In the genomic region with DNA sequence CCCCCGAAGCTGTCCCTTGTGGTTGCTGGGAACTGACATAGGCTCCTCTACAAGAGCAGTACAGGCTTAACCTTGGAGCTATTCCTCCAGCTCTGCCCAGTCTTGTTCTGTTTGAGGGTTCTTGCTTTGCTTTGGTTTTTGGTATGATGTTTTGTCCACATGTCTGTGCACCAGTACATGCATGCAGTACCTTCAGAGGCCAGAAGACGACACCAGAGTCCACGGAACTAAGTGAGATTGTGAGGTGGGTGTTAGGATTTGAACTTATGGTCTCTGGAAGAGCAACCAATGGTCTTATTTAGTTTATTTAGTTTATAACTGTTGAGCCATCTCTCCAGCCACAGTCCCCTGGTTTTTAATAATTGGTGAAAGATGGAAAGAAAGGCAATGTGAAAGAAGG, we compare ENCODE assay signal across 28 mouse cellular contexts. TPM values are rescaled to one million over a fixed set of nuclear protein-coding genes. Genes with fewer than 3 reads are reported as not detected.
DNase-seq lines count a peak whose midpoint lies in the region; ATAC-seq and TF ChIP-seq lines count a peak whose summit lies in the region.
"Had no signal": no experiment of that assay in that cellular context is flagged by ENCODE, and none has a peak within 500 bp of the region (broad histone marks: within the 10 kb centered on the region; RNA-seq: fewer than 3 reads in every experiment).

No protein-coding gene starts in this region.

- no peaks in the 10 kb centered on the region for H3K4me1 ChIP-seq in kidney, adult 2 months (ENCODE audit: control insufficient read depth, insufficient read depth, low read length)
- H3K4me1 ChIP-seq in lung, adult 2 months (ENCODE audit: control insufficient read depth, insufficient read depth, low read length): no peaks in the 10 kb centered on the region
- H3K4me1 ChIP-seq in E14TG2a.4 (replicated peaks; ENCODE audit: low read depth, low read length): no peaks in the 10 kb centered on the region
- H3K4me1 ChIP-seq: embryonic facial prominence, embryonic 12.5 days; limb, embryonic 13.5 days; lung, embryonic 15.5 days; neural tube, embryonic 15.5 days; stomach, embryonic 15.5 days had no signal

- no peaks in the 10 kb centered on the region for H3K27me3 ChIP-seq in kidney, adult 2 months (replicated peaks; ENCODE audit: control insufficient read depth, insufficient read depth, low read length)
- H3K27me3 ChIP-seq in E14TG2a.4 (ENCODE audit: insufficient read depth, low read length): peaks cover 20% of the 10 kb centered on the region
- H3K27me3 ChIP-seq: embryonic facial prominence, embryonic 12.5 days; limb, embryonic 13.5 days; lung, embryonic 15.5 days; neural tube, embryonic 15.5 days; stomach, embryonic 15.5 days had no signal

- TF ChIP-seq POLR2A in kidney, adult 2 months (IDR thresholded peaks at IDR 0.05; ENCODE audit: low read depth, low read length): no peak
- TF ChIP-seq POLR2A in lung, adult 2 months (IDR thresholded peaks at IDR 0.05; ENCODE audit: borderline replicate concordance, extremely low read depth, low read depth, low read length): no peak

- DNase-seq in kidney, adult 2 months: no peak
- no peak for DNase-seq in kidney, postnatal 10 days
- no peak for DNase-seq in lung, adult 2 months
- DNase-seq in lung, postnatal 10 days: no peak
- peak; percentile 29 for DNase-seq in R1 (ENCODE audit: low read depth, low spot score)
- DNase-seq in cerebellum, postnatal 10 days: no peak
- DNase-seq: adrenal gland, adult 2 months; cerebellum, adult 9-10 months; heart, postnatal 4 days; kidney, adult 8-10 months; kidney, postnatal 4 days; midbrain, embryonic 14.5 days; thymus, adult 2 months had no signal

- 0 out of 2 replicates have a peak, but pooled peaks cover under 1% of the 10 kb centered on the region for H3K9me3 ChIP-seq in E14TG2a.4 (ENCODE audit: low read length)
- H3K9me3 ChIP-seq: embryonic facial prominence, embryonic 12.5 days; limb, embryonic 13.5 days; lung, embryonic 15.5 days; neural tube, embryonic 15.5 days; stomach, embryonic 15.5 days had no signal

- no peaks in the 10 kb centered on the region for H3K36me3 ChIP-seq in kidney, adult 2 months (ENCODE audit: control insufficient read depth, insufficient read depth, low read length)
- H3K36me3 ChIP-seq in E14TG2a.4 (ENCODE audit: insufficient read depth, low read length): no peaks in the 10 kb centered on the region
- H3K36me3 ChIP-seq: embryonic facial prominence, embryonic 12.5 days; limb, embryonic 13.5 days; lung, embryonic 15.5 days; neural tube, embryonic 15.5 days; stomach, embryonic 15.5 days had no signal

- WGBS in kidney, adult 2 months: 84% methylated on average over 3 of the region's 3 CpGs
- 86% methylated on average over 3 of the region's 3 CpGs for WGBS in lung, adult 2 months

- TF ChIP-seq CTCF in kidney, adult 2 months (conservative IDR thresholded peaks at IDR 0.05; ENCODE audit: insufficient read depth, insufficient read length, low read depth, low read length): peak; percentile 52
- TF ChIP-seq CTCF in lung, adult 2 months (IDR thresholded peaks at IDR 0.05; ENCODE audit: insufficient read depth, low read length): 0 out of 2 replicates have a peak, but pooled peaks have one; percentile 11
- peak; percentile 13; the same call in 1 of the 2 replicates for TF ChIP-seq CTCF in E14TG2a.4 (conservative IDR thresholded peaks at IDR 0.05; ENCODE audit: low read length)

- no peak overlapping the region for H3K4me3 ChIP-seq in kidney, adult 2 months (ENCODE audit: insufficient read depth, low read depth, low read length)
- no peak overlapping the region for H3K4me3 ChIP-seq in lung, adult 2 months (replicated peaks; ENCODE audit: extremely low read depth, low read depth, low read length)
- no peak overlapping the region for H3K4me3 ChIP-seq in E14TG2a.4 (replicated peaks; ENCODE audit: low read length)
- H3K4me3 ChIP-seq: embryonic facial prominence, embryonic 12.5 days; erythroblast, embryonic 14.5 days; limb, embryonic 13.5 days; lung, embryonic 15.5 days; megakaryocyte, embryonic 14.5 days; neural tube, embryonic 15.5 days; stomach, embryonic 15.5 days had no signal

- no peak for ATAC-seq in megakaryocyte progenitor cell, adult 5-6 weeks (replicated peaks; ENCODE audit: poor library complexity)
- ATAC-seq: CD4-positive, CD25-positive, alpha-beta regulatory T cell, adult 4 months; forebrain, embryonic 16.5 days had no signal

- H3K27ac ChIP-seq in kidney, adult 2 months (ENCODE audit: insufficient read depth, low read depth, low read length): no peak overlapping the region
- H3K27ac ChIP-seq: embryonic facial prominence, embryonic 12.5 days; limb, embryonic 13.5 days; lung, embryonic 15.5 days; neural tube, embryonic 15.5 days; stomach, embryonic 15.5 days had no signal

RNA-seq across cellular contexts. Expression of a gene that starts 23.0 kb away (rescaled TPM):
- 71.7 and 91.3 TPM in 2 replicates for polyA plus RNA-seq in kidney, adult 2 months (2012; rRNA removed)
- polyA plus RNA-seq in lung, adult 2 months (2012; rRNA removed): 32.1 and 33.3 TPM in 2 replicates
- 0.37 TPM in 1 of 2 replicates, not detected in the other for total RNA-seq in megakaryocyte progenitor cell, adult 5-6 weeks (2015)
- total RNA-seq in megakaryocyte progenitor cell, adult 5-6 weeks (2017): 0.30 and 0.75 TPM in 2 replicates
- polyA plus RNA-seq: CD4-positive, CD25-positive, alpha-beta regulatory T cell, adult 4 months; erythroblast, embryonic 14.5 days; heart, embryonic 14.5 days had no signal

RNA-seq across cellular contexts. Expression of a gene that starts 24.8 kb away (rescaled TPM):
- 0.36 and 0.39 TPM in 2 replicates for polyA plus RNA-seq in kidney, adult 2 months (2012; rRNA removed)
- 41.0 and 56.3 TPM in 2 replicates for polyA plus RNA-seq in lung, adult 2 months (2012; rRNA removed)
- total RNA-seq in megakaryocyte progenitor cell, adult 5-6 weeks (2015): not detected in 2 replicates
- not detected in 2 replicates for total RNA-seq in megakaryocyte progenitor cell, adult 5-6 weeks (2017)
- total RNA-seq: heart, postnatal 4 days had no signal
- polyA plus RNA-seq: CD4-positive, CD25-positive, alpha-beta regulatory T cell, adult 4 months; embryonic facial prominence, embryonic 12.5 days; erythroblast, embryonic 14.5 days; forebrain, embryonic 16.5 days; heart, embryonic 14.5 days; midbrain, embryonic 14.5 days; neural tube, embryonic 15.5 days had no signal

RNA-seq across cellular contexts. Expression of a gene that starts 29.9 kb away (rescaled TPM):
- 0.34 and 0.73 TPM in 2 replicates for polyA plus RNA-seq in kidney, adult 2 months (2012; rRNA removed)
- not detected in 2 replicates for polyA plus RNA-seq in lung, adult 2 months (2012; rRNA removed)
- not detected in 2 replicates for total RNA-seq in megakaryocyte progenitor cell, adult 5-6 weeks (2015)
- not detected in 2 replicates for total RNA-seq in megakaryocyte progenitor cell, adult 5-6 weeks (2017)
- total RNA-seq: adrenal gland, adult 2 months; gastrocnemius, postnatal 4 days; heart, postnatal 4 days; layer of hippocampus, postnatal 10 days had no signal
- polyA plus RNA-seq: adrenal gland, adult 2 months; CD4-positive, CD25-positive, alpha-beta regulatory T cell, adult 4 months; erythroblast, embryonic 14.5 days; heart, embryonic 14.5 days; neural tube, embryonic 15.5 days; spleen, adult 2 months; thymus, adult 2 months had no signal

RNA-seq across cellular contexts. Expression of a gene that starts 42.7 kb away (rescaled TPM):
- 33.3 and 33.8 TPM in 2 replicates for polyA plus RNA-seq in kidney, adult 2 months (2012; rRNA removed)
- 25.9 and 33.9 TPM in 2 replicates for polyA plus RNA-seq in lung, adult 2 months (2012; rRNA removed)
- total RNA-seq in megakaryocyte progenitor cell, adult 5-6 weeks (2015): 67.7 and 87.4 TPM in 2 replicates
- total RNA-seq in megakaryocyte progenitor cell, adult 5-6 weeks (2017): 168 and 183 TPM in 2 replicates

RNA-seq across cellular contexts. Expression of a gene that starts 58.2 kb away (rescaled TPM):
- 8.8 and 11.7 TPM in 2 replicates for polyA plus RNA-seq in kidney, adult 2 months (2012; rRNA removed)
- polyA plus RNA-seq in lung, adult 2 months (2012; rRNA removed): 565 and 735 TPM in 2 replicates
- total RNA-seq in megakaryocyte progenitor cell, adult 5-6 weeks (2015): not detected in 2 replicates
- total RNA-seq in megakaryocyte progenitor cell, adult 5-6 weeks (2017): not detected in 2 replicates
- total RNA-seq: adrenal gland, adult 2 months; gastrocnemius, postnatal 4 days; heart, postnatal 4 days had no signal
- polyA plus RNA-seq: adrenal gland, adult 2 months; CD4-positive, CD25-positive, alpha-beta regulatory T cell, adult 4 months; embryonic facial prominence, embryonic 12.5 days; erythroblast, embryonic 14.5 days; heart, embryonic 14.5 days; limb, embryonic 13.5 days; spleen, adult 2 months had no signal

Comparison
In these comparisons a context has a peak if more than half of its experiments do, and no peak if none do; other contexts are left out.
1. RNA of a gene that starts 24.8 kb away (polyA plus RNA-seq): 41.0 to 56.3 TPM in lung, adult 2 months; 0.36 to 0.39 TPM in kidney, adult 2 months; every median in the first group is over 10 times any median in the second.
2. Peak in every context shown above with its lines, with median percentiles within 50 percentile points of each other: CTCF ChIP-seq.